ENCODE assay signal across 8 mouse cellular contexts in genomic region chr6:83134951-83135513, GRCm38 (mm10). TPM values are rescaled to one million over a fixed set of nuclear protein-coding genes. Genes with fewer than 3 reads are reported as not detected.
DNase-seq lines count a peak whose midpoint lies in the region; ATAC-seq and TF ChIP-seq lines count a peak whose summit lies in the region.

TSS of gene Rtkn (plus strand) at chr6:83135463.

- H3K36me3 ChIP-seq in embryonic facial prominence, embryonic 15.5 days = no peaks in the 10 kb centered on the region
- no peaks in the 10 kb centered on the region for H3K36me3 ChIP-seq in hindbrain, embryonic 14.5 days (replicated peaks; ENCODE audit: control insufficient read depth, insufficient read depth)
- peaks cover 10% of the 10 kb centered on the region for H3K36me3 ChIP-seq in limb, embryonic 10.5 days
- H3K36me3 ChIP-seq in stomach, embryonic 15.5 days = no peaks in the 10 kb centered on the region

- peak; percentile 33 for DNase-seq in lung, adult 2 months
- DNase-seq in lung, postnatal 25 days (ENCODE audit: low spot score) = no peak
- no peak for DNase-seq in hindbrain, embryonic 14.5 days (ENCODE audit: low spot score)
- DNase-seq in limb, embryonic 10.5 days (ENCODE audit: low spot score) = no peak
- no peak for DNase-seq in spleen, postnatal 10 days (ENCODE audit: low spot score in 2 of 2)
- DNase-seq in cerebellum, adult 8-10 months = no peak

- no peaks in the 10 kb centered on the region for H3K27me3 ChIP-seq in embryonic facial prominence, embryonic 15.5 days
- peaks cover 6% of the 10 kb centered on the region; the same call in 1 of the 2 replicates for H3K27me3 ChIP-seq in hindbrain, embryonic 14.5 days (ENCODE audit: control insufficient read depth, insufficient read depth, low read length)
- no peaks in the 10 kb centered on the region for H3K27me3 ChIP-seq in limb, embryonic 10.5 days (ENCODE audit: low read depth, poor library complexity, severe bottlenecking)
- no peaks in the 10 kb centered on the region for H3K27me3 ChIP-seq in stomach, embryonic 15.5 days (replicated peaks)

- H3K4me2 ChIP-seq in embryonic facial prominence, embryonic 15.5 days (replicated peaks) = peak within 1 kb of the TSS; percentile 72
- H3K4me2 ChIP-seq in hindbrain, embryonic 14.5 days (replicated peaks) = peak within 1 kb of the TSS; percentile 59
- peak within 1 kb of the TSS; percentile 87 for H3K4me2 ChIP-seq in stomach, embryonic 15.5 days

- no peak for TF ChIP-seq CTCF in lung, adult 2 months (IDR thresholded peaks at IDR 0.05; ENCODE audit: insufficient read depth, low read length)

- H3K27ac ChIP-seq in embryonic facial prominence, embryonic 15.5 days (replicated peaks) = peak within 1 kb of the TSS; percentile 100
- peak within 1 kb of the TSS; percentile 89; the same call in 1 of the 2 replicates for H3K27ac ChIP-seq in hindbrain, embryonic 14.5 days
- H3K27ac ChIP-seq in limb, embryonic 10.5 days = peak within 1 kb of the TSS; percentile 99
- H3K27ac ChIP-seq in stomach, embryonic 15.5 days = peak within 1 kb of the TSS; percentile 100

- H3K9ac ChIP-seq in embryonic facial prominence, embryonic 15.5 days = peak within 1 kb of the TSS; percentile 62
- H3K9ac ChIP-seq in hindbrain, embryonic 14.5 days = peak within 1 kb of the TSS; percentile 45
- H3K9ac ChIP-seq in stomach, embryonic 15.5 days = peak within 1 kb of the TSS; percentile 67

- WGBS in lung, adult 2 months = 59% methylated on average over 7 of the region's 7 CpGs
- WGBS in embryonic facial prominence, embryonic 15.5 days = 54% methylated on average over 7 of the region's 7 CpGs
- WGBS in hindbrain, embryonic 14.5 days = 68% methylated on average over 7 of the region's 7 CpGs
- WGBS in limb, embryonic 10.5 days = 59% methylated on average over 7 of the region's 7 CpGs
- 59% methylated on average over 7 of the region's 7 CpGs for WGBS in stomach, embryonic 15.5 days

- H3K4me1 ChIP-seq in lung, adult 2 months (ENCODE audit: control insufficient read depth, insufficient read depth, low read length) = peaks cover 9% of the 10 kb centered on the region
- H3K4me1 ChIP-seq in embryonic facial prominence, embryonic 15.5 days = peaks cover 46% of the 10 kb centered on the region
- peaks cover 18% of the 10 kb centered on the region for H3K4me1 ChIP-seq in hindbrain, embryonic 14.5 days (replicated peaks; ENCODE audit: control insufficient read depth, insufficient read depth, low read length)
- H3K4me1 ChIP-seq in limb, embryonic 10.5 days = peaks cover 61% of the 10 kb centered on the region
- H3K4me1 ChIP-seq in stomach, embryonic 15.5 days = peaks cover 53% of the 10 kb centered on the region

- ATAC-seq in embryonic facial prominence, embryonic 15.5 days (ENCODE audit: insufficient number of reproducible peaks, low FRiP score, low TSS enrichment, low read depth) = no peak
- ATAC-seq in hindbrain, embryonic 14.5 days (ENCODE audit: low FRiP score) = no peak
- ATAC-seq in stomach, embryonic 15.5 days (ENCODE audit: insufficient read depth, low FRiP score, low read depth) = no peak

- peak within 1 kb of the TSS; percentile 62 for H3K4me3 ChIP-seq in lung, adult 2 months (replicated peaks; ENCODE audit: extremely low read depth, low read depth, low read length)
- H3K4me3 ChIP-seq in embryonic facial prominence, embryonic 15.5 days (replicated peaks) = peak within 1 kb of the TSS; percentile 52
- H3K4me3 ChIP-seq in hindbrain, embryonic 14.5 days (replicated peaks; ENCODE audit: low read length) = peak within 1 kb of the TSS; percentile 13
- H3K4me3 ChIP-seq in limb, embryonic 10.5 days = peak within 1 kb of the TSS; percentile 69
- H3K4me3 ChIP-seq in stomach, embryonic 15.5 days (replicated peaks) = peak within 1 kb of the TSS; percentile 56

- TF ChIP-seq POLR2A in lung, adult 2 months (IDR thresholded peaks at IDR 0.05; ENCODE audit: borderline replicate concordance, extremely low read depth, low read depth, low read length) = no peak

- H3K9me3 ChIP-seq in embryonic facial prominence, embryonic 15.5 days (replicated peaks) = no peaks in the 10 kb centered on the region
- no peaks in the 10 kb centered on the region for H3K9me3 ChIP-seq in hindbrain, embryonic 14.5 days (ENCODE audit: control insufficient read depth, low read length)
- H3K9me3 ChIP-seq in limb, embryonic 10.5 days (replicated peaks) = no peaks in the 10 kb centered on the region
- no peaks in the 10 kb centered on the region for H3K9me3 ChIP-seq in stomach, embryonic 15.5 days

RNA-seq across cellular contexts. Expression of gene Rtkn, which starts in this region (rescaled TPM):
- polyA plus RNA-seq in lung, adult 2 months (2012; rRNA removed) = 110 and 116 TPM in 2 replicates
- 62.8 and 63.2 TPM in 2 replicates for polyA plus RNA-seq in embryonic facial prominence, embryonic 15.5 days (2015; fragmentation: Nextera tagmentation; extraction: Ambion mirVana)
- polyA plus RNA-seq in hindbrain, embryonic 14.5 days (2014; fragmentation: Nextera tagmentation; extraction: Ambion mirVana) = 8.9 and 9.8 TPM in 2 replicates
- 34.2 and 51.8 TPM in 2 replicates for polyA plus RNA-seq in limb, embryonic 10.5 days (2016; fragmentation: Nextera tagmentation; extraction: Ambion mirVana)
- polyA plus RNA-seq in stomach, embryonic 15.5 days (2015; fragmentation: Nextera tagmentation; extraction: Ambion mirVana) = 31.3 and 31.9 TPM in 2 replicates

Comparison
In these comparisons a context has a peak if more than half of its experiments do, and no peak if none do; other contexts are left out.
1. H3K4me3 ChIP-seq: peak in every context shown above with its lines; median percentile 69 in limb, embryonic 10.5 days; 62 in lung, adult 2 months; 56 in stomach, embryonic 15.5 days; 52 in embryonic facial prominence, embryonic 15.5 days; 13 in hindbrain, embryonic 14.5 days.